Mouse (Mus musculus) MEL (cell line): Measurements from ENCODE around the gene Lrrc71. TPM values are rescaled to one million over a fixed set of nuclear protein-coding genes. Genes with fewer than 3 reads are reported as not detected.

ENCODE experiments used
- DNase-seq: peaks from one replicate; pipeline ENCODE4 v3.0.0; 2011; ENCODE audit warnings: low read depth, low spot score
- H3K27ac ChIP-seq: 2 replicates; pipeline ENCODE4 v1.5.1; 2012; ENCODE audit warnings: low read depth, mild to moderate bottlenecking, control low read depth, low read length, moderate library complexity; ENCODE audit not compliant: control insufficient read depth
- H3K27me3 ChIP-seq, 2 experiments: fragments of 150-350 bp in 1 of 2; sonication (generic) in 1 of 2; 2 replicates each; pipeline ENCODE4 v1.6.1; 2012; ENCODE audit warnings: low read length in 2 of 2, mild to moderate bottlenecking in 2 of 2, improper control_type of control experiment in 1 of 2, moderate library complexity in 1 of 2; ENCODE audit not compliant: insufficient read depth in 2 of 2, control insufficient read depth in 1 of 2
- H3K36me3 ChIP-seq, 2 experiments: 2 replicates each; pipeline ENCODE4 v1.6.1; 2012 to 2014; ENCODE audit warnings: low read length in 2 of 2, improper control_type of control experiment in 1 of 2, inconsistent platforms in 1 of 2, mild to moderate bottlenecking in 1 of 2; ENCODE audit not compliant: insufficient read depth in 2 of 2, control insufficient read depth in 1 of 2
- H3K4me1 ChIP-seq, 2 experiments: fragments of 150-350 bp in 1 of 2; sonication (generic) in 1 of 2; 2 replicates each; pipeline ENCODE4 v1.6.1; 2012; ENCODE audit warnings: low read length in 2 of 2, improper control_type of control experiment in 1 of 2, mild to moderate bottlenecking in 1 of 2; ENCODE audit not compliant: insufficient read depth in 2 of 2, control insufficient read depth in 1 of 2
- H3K4me3 ChIP-seq, 2 experiments: fragments of 150-350 bp in 1 of 2; sonication (generic) in 1 of 2; 2 replicates each; pipeline ENCODE4 v1.5.1; 2012; ENCODE audit warnings: low read depth in 2 of 2, low read length in 2 of 2, mild to moderate bottlenecking in 2 of 2, moderate library complexity in 2 of 2, control low read depth in 1 of 2, improper control_type of control experiment in 1 of 2; ENCODE audit not compliant: control insufficient read depth in 1 of 2, insufficient read depth in 1 of 2
- H3K79me2 ChIP-seq: 2 replicates; pipeline ENCODE4 v1.6.1; 2012; ENCODE audit warnings: mild to moderate bottlenecking, low read length, moderate library complexity; ENCODE audit not compliant: control insufficient read depth, poor library complexity, insufficient read depth
- H3K9ac ChIP-seq: 2 replicates; pipeline ENCODE4 v1.6.1; 2012; ENCODE audit warnings: low read depth, mild to moderate bottlenecking, control low read depth, low read length, moderate library complexity; ENCODE audit not compliant: control insufficient read depth, poor library complexity, severe bottlenecking
- H3K9me3 ChIP-seq: fragments of 150-350 bp; sonication (generic); replicated peaks from 2 replicates; pipeline ENCODE4 v1.6.1; 2012; ENCODE audit warnings: mild to moderate bottlenecking, low read length, improper control_type of control experiment, moderate library complexity; ENCODE audit not compliant: insufficient read depth
- BHLHE40 ChIP-seq: IDR thresholded peaks from 2 replicates; pipeline ENCODE4 v1.6.1; 2012; ENCODE audit warnings: low read depth, mild to moderate bottlenecking, inconsistent platforms, low read length, improper control_type of control experiment, borderline replicate concordance
- CHD1 ChIP-seq: IDR thresholded peaks from 2 replicates; pipeline ENCODE4 v1.6.1; 2012; ENCODE audit warnings: low read depth, mild to moderate bottlenecking, inconsistent platforms, low read length, improper control_type of control experiment
- CTCF ChIP-seq, 3 experiments: IDR thresholded peaks in 2 of 3; conservative IDR thresholded peaks in 1 of 3; 2 replicates each; pipeline ENCODE4 v1.5.1; 2011 to 2012; ENCODE audit warnings: low read length in 3 of 3, low read depth in 2 of 3, mild to moderate bottlenecking in 2 of 3, improper control_type of control experiment in 1 of 3, inconsistent platforms in 1 of 3, mixed read lengths in 1 of 3, moderate library complexity in 1 of 3; ENCODE audit not compliant: control insufficient read depth in 1 of 3, insufficient read depth in 1 of 3, poor library complexity in 1 of 3, severe bottlenecking in 1 of 3
- E2F4 ChIP-seq: IDR thresholded peaks from 2 replicates; pipeline ENCODE4 v1.6.1; 2011; ENCODE audit warnings: low read depth, low read length, improper control_type of control experiment, borderline replicate concordance
- GATA1 ChIP-seq: IDR thresholded peaks from 2 replicates; pipeline ENCODE4 v1.6.1; 2011; ENCODE audit warnings: low read depth, low read length, improper control_type of control experiment
- JUND ChIP-seq: IDR thresholded peaks from 2 replicates; pipeline ENCODE4 v1.6.1; 2011; ENCODE audit warnings: low read depth, mild to moderate bottlenecking, improper control_type of control experiment, low read length
- KAT2A ChIP-seq: conservative IDR thresholded peaks from 2 replicates; pipeline ENCODE4 v1.6.1; 2012; ENCODE audit warnings: low read depth, low read length, improper control_type of control experiment, inconsistent platforms
- MAFK ChIP-seq: IDR thresholded peaks from 2 replicates; pipeline ENCODE4 v1.6.1; 2011; ENCODE audit warnings: low read depth, mild to moderate bottlenecking, low read length, improper control_type of control experiment, borderline replicate concordance
- MAX ChIP-seq: IDR thresholded peaks from 2 replicates; pipeline ENCODE4 v1.6.1; 2011; ENCODE audit warnings: low read length, improper control_type of control experiment
- MAZ ChIP-seq: IDR thresholded peaks from 2 replicates; pipeline ENCODE4 v1.6.1; 2012; ENCODE audit warnings: low read depth, mild to moderate bottlenecking, inconsistent platforms, low read length, improper control_type of control experiment
- MXI1 ChIP-seq: IDR thresholded peaks from 2 replicates; pipeline ENCODE4 v1.6.1; 2011; ENCODE audit warnings: mild to moderate bottlenecking, low read depth, low read length, improper control_type of control experiment
- MYB ChIP-seq: IDR thresholded peaks from 2 replicates; pipeline ENCODE4 v1.6.1; 2011; ENCODE audit warnings: mild to moderate bottlenecking, low read depth, low read length, improper control_type of control experiment
- MYC ChIP-seq: IDR thresholded peaks from 2 replicates; pipeline ENCODE4 v1.6.1; 2011; ENCODE audit warnings: low read depth, mild to moderate bottlenecking, low read length, improper control_type of control experiment, moderate library complexity
- NELFE ChIP-seq: IDR thresholded peaks from 2 replicates; pipeline ENCODE4 v1.6.1; 2011; ENCODE audit warnings: low read depth, low read length, improper control_type of control experiment
- NRF1 ChIP-seq: IDR thresholded peaks from 2 replicates; pipeline ENCODE4 v1.6.1; 2014; ENCODE audit warnings: low read depth, mild to moderate bottlenecking, inconsistent platforms, low read length, improper control_type of control experiment, moderate library complexity; ENCODE audit not compliant: poor library complexity, insufficient read depth, severe bottlenecking
- POLR2A ChIP-seq, 2 experiments: IDR thresholded peaks; 2 replicates each; pipeline ENCODE4 v1.6.1; 2011 to 2012; ENCODE audit warnings: low read length in 2 of 2, mild to moderate bottlenecking in 2 of 2, control low read depth in 1 of 2, improper control_type of control experiment in 1 of 2, low read depth in 1 of 2, moderate library complexity in 1 of 2; ENCODE audit not compliant: control insufficient read depth in 1 of 2, insufficient read depth in 1 of 2, poor library complexity in 1 of 2
- POLR2AphosphoS5 ChIP-seq: IDR thresholded peaks from 2 replicates; pipeline ENCODE4 v1.6.1; 2012; ENCODE audit warnings: low read depth, borderline replicate concordance, mild to moderate bottlenecking, inconsistent platforms, low read length, moderate library complexity, mixed read lengths
- RAD21 ChIP-seq: IDR thresholded peaks from 2 replicates; pipeline ENCODE4 v1.6.1; 2011; ENCODE audit warnings: mild to moderate bottlenecking, low read depth, low read length, improper control_type of control experiment
- SIN3A ChIP-seq: IDR thresholded peaks from 2 replicates; pipeline ENCODE4 v1.6.1; 2012; ENCODE audit warnings: low read length, improper control_type of control experiment, inconsistent platforms
- UBTF ChIP-seq: IDR thresholded peaks from 2 replicates; pipeline ENCODE4 v1.6.1; 2012; ENCODE audit warnings: low read depth, mild to moderate bottlenecking, inconsistent platforms, low read length, improper control_type of control experiment, moderate library complexity, borderline replicate concordance; ENCODE audit not compliant: insufficient read depth
- USF1 ChIP-seq: IDR thresholded peaks from 2 replicates; pipeline ENCODE4 v1.6.1; 2014; ENCODE audit warnings: low read depth, mild to moderate bottlenecking, inconsistent platforms, low read length, improper control_type of control experiment, moderate library complexity
- USF2 ChIP-seq, 2 experiments: IDR thresholded peaks; 2 replicates each; pipeline ENCODE4 v1.6.1; 2011 to 2012; ENCODE audit warnings: improper control_type of control experiment in 2 of 2, low read length in 2 of 2, borderline replicate concordance in 1 of 2, inconsistent platforms in 1 of 2, low read depth in 1 of 2, mild to moderate bottlenecking in 1 of 2; ENCODE audit not compliant: insufficient read depth in 1 of 2
- ZC3H11A ChIP-seq: IDR thresholded peaks from 2 replicates; pipeline ENCODE4 v1.6.1; 2012; ENCODE audit warnings: low read depth, mild to moderate bottlenecking, inconsistent platforms, low read length, improper control_type of control experiment
- ZMIZ1 ChIP-seq: IDR thresholded peaks from 2 replicates; pipeline ENCODE4 v1.6.1; 2012; ENCODE audit warnings: low read depth, mild to moderate bottlenecking, inconsistent platforms, low read length, improper control_type of control experiment, moderate library complexity
- ZNF384 ChIP-seq: IDR thresholded peaks from 2 replicates; pipeline ENCODE4 v1.6.1; 2012; ENCODE audit warnings: low read depth, mild to moderate bottlenecking, inconsistent platforms, low read length, improper control_type of control experiment
- polyA plus RNA-seq, 2 experiments: library from polyadenylated mRNA; stranded (reverse) in 1 of 2; unstranded in 1 of 2; fragments of >175 nt in 1 of 2; fragments of >200 nt in 1 of 2; gene quantifications; 2 replicates each; pipeline versions ENCODE4 v1.2.1 to v1.2.4; 2012; ENCODE audit warnings: low replicate concordance in 2 of 2, low read depth in 1 of 2; ENCODE audit not compliant: insufficient read length in 2 of 2, insufficient read depth in 1 of 2, missing spikeins in 1 of 2
- total RNA-seq: library from RNA; depleted of rRNA; stranded (reverse); fragments of 300-350 nt; gene quantifications from 2 replicates; pipeline ENCODE4 v1.2.3, GENCODE M21; 2012

Gene Lrrc71
- total and polyA plus RNA-seq, 3 experiments, result 0.04 TPM; not detected in 2

GRCm38 (mm10) chr3:87766284-87766667 is 17.9 kb upstream of the Lrrc71 start:
- TF ChIP-seq ZC3H11A (no peak), MAX (no peak), POLR2AphosphoS5 (no peak), MXI1 (no peak), MAFK (no peak)
- DNase-seq, result no peak
- H3K4me3 ChIP-seq, result no peak overlapping the region
- H3K36me3 ChIP-seq, result no peaks in the 10 kb centered on the region
- H3K27me3 ChIP-seq, result no peaks in the 10 kb centered on the region
- peaks cover 0 to 5% of the 10 kb centered on the region in 2 experiments; a peak in 1 of 4 replicates for H3K4me1 ChIP-seq
- H3K9ac ChIP-seq, result no peak overlapping the region
- H3K9me3 ChIP-seq, result no peaks in the 10 kb centered on the region
- no peak overlapping the region for H3K27ac ChIP-seq
- no peaks in the 10 kb centered on the region for H3K79me2 ChIP-seq

GRCm38 (mm10) chr3:87765631-87766283 is 17.3 kb upstream of the Lrrc71 start:
- H3K9ac ChIP-seq, result no peak overlapping the region
- no peaks in the 10 kb centered on the region for H3K79me2 ChIP-seq

GRCm38 (mm10) chr3:87765091-87765490 is 16.7 kb upstream of the Lrrc71 start:
- DNase-seq, result no peak
- Histone ChIP-seq H3K27ac (no peak overlapping the region), H3K4me3 (no peak overlapping the region), H3K9ac (no peak overlapping the region), H3K27me3 (no peaks in the 10 kb centered on the region), H3K4me1 (peaks cover 0 to 5% of the 10 kb centered on the region in 2 experiments; a peak in 1 of 4 replicates), H3K79me2 (no peaks in the 10 kb centered on the region), H3K36me3 (no peaks in the 10 kb centered on the region), H3K9me3 (no peaks in the 10 kb centered on the region)
- TF ChIP-seq USF2 (IDR thresholded peaks at IDR 0.05; ENCODE audit: borderline replicate concordance in 1 of 2, insufficient read depth in 1 of 2, low read depth in 1 of 2, low read length in 2 of 2) (no peak), E2F4 (no peak), JUND (no peak), MYC (no peak), SIN3A (no peak), MXI1 (no peak), POLR2AphosphoS5 (no peak), NRF1 (no peak), GATA1 (no peak), ZC3H11A (no peak), RAD21 (no peak), MYB (no peak), POLR2A (IDR thresholded peaks at IDR 0.05; ENCODE audit: control insufficient read depth in 1 of 2, insufficient read depth in 1 of 2, low read depth in 1 of 2, low read length in 2 of 2, poor library complexity in 1 of 2) (no peak), CTCF (IDR thresholded peaks at IDR 0.05 in 2 of 3, conservative IDR thresholded peaks at IDR 0.05 in 1 of 3; ENCODE audit: control insufficient read depth in 1 of 3, insufficient read depth in 1 of 3, low read depth in 2 of 3, low read length in 3 of 3, poor library complexity in 1 of 3, severe bottlenecking in 1 of 3) (no peak), ZMIZ1 (no peak), USF1 (no peak)

More at GRCm38 (mm10) chr3:87765631-87766283, 17.3 kb upstream of the Lrrc71 start:
- no peak overlapping the region for H3K27ac ChIP-seq
- H3K27me3 ChIP-seq, result no peaks in the 10 kb centered on the region
- no peaks in the 10 kb centered on the region for H3K36me3 ChIP-seq
- no peak for DNase-seq
- no peak overlapping the region for H3K4me3 ChIP-seq
- H3K4me1 ChIP-seq, result peaks cover 0 to 5% of the 10 kb centered on the region in 2 experiments; a peak in 1 of 4 replicates
- H3K9me3 ChIP-seq, result no peaks in the 10 kb centered on the region
- no peak for TF ChIP-seq SIN3A
- no peak for TF ChIP-seq POLR2A (IDR thresholded peaks at IDR 0.05; ENCODE audit: control insufficient read depth in 1 of 2, insufficient read depth in 1 of 2, low read depth in 1 of 2, low read length in 2 of 2, poor library complexity in 1 of 2)
- TF ChIP-seq GATA1, result no peak
- TF ChIP-seq ZNF384, result no peak
- no peak for TF ChIP-seq NELFE
- no peak for TF ChIP-seq CHD1
- no peak for TF ChIP-seq MYC
- no peak for TF ChIP-seq BHLHE40
- no peak for TF ChIP-seq MAX
- no peak for TF ChIP-seq USF2 (IDR thresholded peaks at IDR 0.05; ENCODE audit: borderline replicate concordance in 1 of 2, insufficient read depth in 1 of 2, low read depth in 1 of 2, low read length in 2 of 2)
- no peak for TF ChIP-seq RAD21
- TF ChIP-seq ZC3H11A, result no peak
- no peak for TF ChIP-seq UBTF
- no peak for TF ChIP-seq MAZ
- no peak for TF ChIP-seq USF1
- no peak for TF ChIP-seq CTCF (IDR thresholded peaks at IDR 0.05 in 2 of 3, conservative IDR thresholded peaks at IDR 0.05 in 1 of 3; ENCODE audit: control insufficient read depth in 1 of 3, insufficient read depth in 1 of 3, low read depth in 2 of 3, low read length in 3 of 3, poor library complexity in 1 of 3, severe bottlenecking in 1 of 3)
- TF ChIP-seq ZMIZ1, result no peak
- TF ChIP-seq KAT2A, result no peak
- TF ChIP-seq E2F4, result no peak
